Mouse (Mus musculus) erythroblast, embryonic 14.5 days (primary cell): Measurements from ENCODE around the gene Elk1. TPM values are rescaled to one million over a fixed set of nuclear protein-coding genes. Genes with fewer than 3 reads are reported as not detected.

ENCODE experiments used
- H3K27me3 ChIP-seq: 2 replicates; pipeline ENCODE4 v1.6.1; 2012; ENCODE audit warnings: inconsistent platforms; ENCODE audit not compliant: control insufficient read depth
- H3K36me3 ChIP-seq: 2 replicates; pipeline ENCODE4 v1.6.1; 2012; ENCODE audit warnings: mild to moderate bottlenecking, inconsistent platforms; ENCODE audit not compliant: control insufficient read depth
- H3K4me1 ChIP-seq: 2 replicates; pipeline ENCODE4 v1.6.1; 2012; ENCODE audit warnings: inconsistent platforms; ENCODE audit not compliant: control insufficient read depth
- H3K4me3 ChIP-seq: replicated peaks from 2 replicates; pipeline ENCODE3; 2012; ENCODE audit warnings: moderate library complexity, mild to moderate bottlenecking, inconsistent platforms
- H3K9me3 ChIP-seq: 2 replicates; pipeline ENCODE4 v1.6.1; 2012; ENCODE audit warnings: low read length, inconsistent platforms, mixed read lengths; ENCODE audit not compliant: control insufficient read depth
- GATA1 ChIP-seq: IDR thresholded peaks from 2 replicates; pipeline ENCODE4 v1.6.1; 2012; ENCODE audit warnings: low read length, inconsistent platforms, mixed read lengths
- TAL1 ChIP-seq: IDR thresholded peaks from 3 replicates; pipeline ENCODE4 v1.6.1; 2012; ENCODE audit warnings: low read length, inconsistent platforms, mixed read lengths
- polyA plus RNA-seq: library from polyadenylated mRNA; stranded (reverse); fragments of >175 nt; gene quantifications from 2 replicates; pipeline ENCODE4 v1.2.3, GENCODE M21; 2012

Elk1 gene
- polyA plus RNA-seq: 0.11 and 0.17 TPM in 2 replicates

DNA sequence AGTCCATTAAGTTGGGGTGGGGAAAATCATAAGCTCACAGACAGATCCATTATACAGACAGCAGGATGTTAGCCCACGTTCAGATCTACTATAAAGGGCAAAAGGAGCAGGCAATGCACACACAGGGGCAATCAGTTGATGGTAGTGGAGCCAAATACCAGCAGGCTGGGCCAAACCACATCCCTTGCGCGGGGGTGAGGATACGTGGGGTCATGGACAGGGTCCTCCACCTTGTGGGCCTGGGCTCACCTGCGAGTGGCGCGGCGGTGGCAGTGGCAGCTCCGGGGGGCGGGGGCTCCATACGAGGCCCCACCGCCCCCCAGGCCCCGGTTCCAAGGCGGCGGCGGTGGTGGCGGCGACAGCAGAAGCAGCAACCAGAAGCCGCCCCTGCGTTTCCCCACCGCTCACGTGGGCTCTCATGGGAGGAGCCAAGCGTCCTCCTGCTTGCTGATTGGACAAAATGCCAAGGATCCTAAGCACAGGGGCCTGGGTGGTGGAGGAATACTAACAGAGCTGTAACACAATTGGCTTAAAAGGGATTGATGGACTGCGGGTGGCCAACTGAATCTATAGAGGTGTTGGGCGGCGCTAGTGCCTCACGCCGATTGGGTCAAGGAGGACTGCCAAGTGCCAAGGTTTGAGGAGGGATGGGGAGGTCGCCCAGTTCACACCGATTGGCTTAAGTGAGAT, at the start of gene Elk1:
TSS of gene Elk1 (minus strand) at position 418 of the 690 bp plus-strand sequence.
- no peaks in the 10 kb centered on the region for H3K27me3 ChIP-seq
- peaks cover 15% of the 10 kb centered on the region for H3K4me1 ChIP-seq
- peak within 1 kb of the TSS; percentile 73 for H3K4me3 ChIP-seq
- H3K36me3 ChIP-seq: peaks cover 5% of the 10 kb centered on the region
- TF ChIP-seq GATA1: no peak
- TF ChIP-seq TAL1: no peak
- no peaks in the 10 kb centered on the region for H3K9me3 ChIP-seq

- 0 out of 2 replicates have a peak, but pooled peaks cover 2% of the 10 kb centered on the region for H3K9me3 ChIP-seq
- H3K27me3 ChIP-seq: no peaks in the 10 kb centered on the region
- no peak for TF ChIP-seq GATA1
- no peak for TF ChIP-seq TAL1
- peaks cover 7% of the 10 kb centered on the region for H3K36me3 ChIP-seq
- H3K4me3 ChIP-seq: no peak overlapping the region
- H3K4me1 ChIP-seq: no peaks in the 10 kb centered on the region
Measured at GRCm38 (mm10) chrX:20980901-20981300, 30.5 kb upstream of the Elk1 start.

GRCm38 (mm10) chrX:20961477-20962378, 11.3 kb upstream of the Elk1 start, which contains the start of gene Uxt:
Uxt (minus strand) TSS chrX:20962017.
- TF ChIP-seq GATA1 (no peak), TAL1 (no peak)
- H3K36me3 ChIP-seq: peaks cover 25% of the 10 kb centered on the region
- H3K9me3 ChIP-seq: no peaks in the 10 kb centered on the region
- H3K4me3 ChIP-seq: peak within 1 kb of the TSS; percentile 75
- H3K27me3 ChIP-seq: no peaks in the 10 kb centered on the region
- peaks cover 9% of the 10 kb centered on the region for H3K4me1 ChIP-seq

DNA sequence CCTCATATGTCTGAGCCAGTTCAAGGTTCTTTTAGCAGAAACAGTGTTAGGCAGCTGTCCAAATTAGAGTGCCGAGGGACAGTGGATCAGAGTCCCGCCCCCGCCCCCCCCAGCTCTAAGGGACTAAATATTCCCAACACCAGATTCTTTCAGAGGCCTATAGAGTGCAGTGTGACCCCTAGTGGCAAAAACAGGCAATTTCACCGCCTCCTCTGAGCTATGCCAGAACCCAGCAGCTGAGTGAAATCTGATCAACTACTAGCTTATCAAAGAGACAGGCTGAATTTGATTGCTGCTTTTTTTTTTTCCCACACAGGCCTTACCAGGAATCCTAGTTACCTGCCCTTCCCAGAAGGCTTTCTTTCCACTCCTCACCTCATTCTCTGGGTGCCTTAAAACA, 4.4 kb downstream of the Elk1 start:
- peaks cover 14% of the 10 kb centered on the region for H3K4me1 ChIP-seq
- H3K9me3 ChIP-seq: no peaks in the 10 kb centered on the region
- H3K36me3 ChIP-seq: no peaks in the 10 kb centered on the region
- H3K4me3 ChIP-seq: no peak overlapping the region
- H3K27me3 ChIP-seq: no peaks in the 10 kb centered on the region
- TF ChIP-seq TAL1 (no peak), GATA1 (no peak)

GRCm38 (mm10) chrX:20931963-20932362, 18.4 kb downstream of the Elk1 start:
- no peaks in the 10 kb centered on the region for H3K4me1 ChIP-seq
- no peaks in the 10 kb centered on the region for H3K27me3 ChIP-seq
- TF ChIP-seq GATA1: no peak
- TF ChIP-seq TAL1: no peak
- H3K4me3 ChIP-seq: no peak overlapping the region
- no peaks in the 10 kb centered on the region for H3K9me3 ChIP-seq
- peaks cover 2% of the 10 kb centered on the region; the same call in 1 of the 2 replicates for H3K36me3 ChIP-seq

DNA sequence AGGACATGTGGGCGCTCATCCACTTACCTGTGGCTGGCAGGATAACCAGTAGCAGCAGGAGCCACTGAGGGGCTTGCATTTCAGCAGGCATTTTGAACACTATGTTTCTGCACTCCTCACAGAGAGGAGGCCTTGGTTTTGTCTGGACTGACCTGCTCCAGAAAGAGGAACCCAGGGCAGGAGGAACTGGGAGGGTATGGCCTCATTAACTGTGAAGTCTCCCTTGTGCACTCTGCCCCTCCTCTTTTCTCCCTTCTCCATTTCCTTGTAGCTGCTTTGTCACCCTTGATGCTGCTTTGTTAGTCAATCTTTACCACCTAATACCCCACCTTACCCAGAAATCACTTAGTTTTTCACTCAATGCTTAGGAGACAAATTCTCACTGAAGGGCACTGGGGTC, 19.0 kb downstream of the Elk1 start, which contains the start of gene Cfp:
TSS of gene Cfp (minus strand) at position 192 of the 400 bp plus-strand sequence.
- H3K4me1 ChIP-seq: no peaks in the 10 kb centered on the region
- peaks cover 2% of the 10 kb centered on the region; the same call in 1 of the 2 replicates for H3K36me3 ChIP-seq
- no peaks in the 10 kb centered on the region for H3K27me3 ChIP-seq
- TF ChIP-seq TAL1 (no peak), GATA1 (no peak)
- no peaks in the 10 kb centered on the region for H3K9me3 ChIP-seq
- no peak within 1 kb of the TSS for H3K4me3 ChIP-seq

DNA sequence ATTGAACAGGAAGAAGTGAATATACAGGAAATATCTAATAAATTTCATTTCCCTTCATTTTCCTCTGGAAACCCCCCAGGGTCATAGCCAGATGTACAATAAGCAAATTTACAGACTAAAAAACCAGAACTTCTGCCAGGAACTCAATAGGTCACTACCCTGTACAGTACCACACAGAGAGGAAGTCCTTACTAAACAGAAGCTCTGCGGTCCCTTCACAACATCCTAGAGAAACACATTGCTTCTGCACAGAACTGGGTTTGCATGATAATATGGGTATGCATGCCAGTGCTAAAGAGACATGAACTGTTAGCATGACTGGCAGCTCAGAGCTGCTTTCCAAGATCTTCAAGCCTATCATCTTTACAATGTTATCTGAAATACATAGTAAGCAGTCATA, 20.5 kb downstream of the Elk1 start:
- no peaks in the 10 kb centered on the region; the same call in 1 of the 2 replicates for H3K36me3 ChIP-seq
- no peaks in the 10 kb centered on the region for H3K9me3 ChIP-seq
- no peak for TF ChIP-seq GATA1
- no peak for TF ChIP-seq TAL1

GRCm38 (mm10) chrX:20924976-20925375, 25.4 kb downstream of the Elk1 start:
- Histone ChIP-seq H3K4me3 (no peak overlapping the region), H3K4me1 (peaks cover 5% of the 10 kb centered on the region; the same call in 1 of the 2 replicates), H3K9me3 (peaks cover 8% of the 10 kb centered on the region), H3K27me3 (peaks cover 27% of the 10 kb centered on the region), H3K36me3 (no peaks in the 10 kb centered on the region; the same call in 1 of the 2 replicates)
- TF ChIP-seq GATA1 (no peak), TAL1 (no peak)

More for the DNA sequence above, 20.5 kb downstream of the Elk1 start:
- Histone ChIP-seq H3K4me3 (no peak overlapping the region), H3K27me3 (no peaks in the 10 kb centered on the region), H3K4me1 (no peaks in the 10 kb centered on the region)

DNA sequence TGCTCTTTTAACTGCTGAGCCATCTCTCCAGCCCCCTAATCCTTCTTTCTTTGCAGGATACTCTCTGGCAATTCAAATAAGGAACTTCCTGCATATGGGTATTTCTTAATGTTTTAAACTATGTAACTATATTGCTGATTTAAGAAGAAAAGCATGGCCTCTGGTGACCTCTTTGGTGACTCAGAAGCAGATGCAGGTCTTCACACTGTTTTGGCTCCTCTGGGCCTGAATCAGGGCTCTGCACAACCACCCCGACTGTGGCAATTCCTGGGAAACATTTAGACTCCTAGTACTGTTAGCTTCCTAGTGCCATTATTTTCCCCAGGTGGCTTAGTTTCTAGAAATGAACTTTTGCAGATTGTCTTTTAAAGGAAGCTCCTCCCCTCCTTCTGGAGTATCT, 26.9 kb downstream of the Elk1 start:
- no peaks in the 10 kb centered on the region; the same call in 1 of the 2 replicates for H3K36me3 ChIP-seq
- H3K4me1 ChIP-seq: peaks cover 5% of the 10 kb centered on the region; the same call in 1 of the 2 replicates
- no peak overlapping the region for H3K4me3 ChIP-seq
- TF ChIP-seq TAL1 (no peak), GATA1 (no peak)
- H3K9me3 ChIP-seq: peaks cover 8% of the 10 kb centered on the region
- peaks cover 41% of the 10 kb centered on the region for H3K27me3 ChIP-seq
